Mouse (Mus musculus) urinary bladder, postnatal 0 days (tissue): ENCODE measurements around the gene Gabpa. TPM values are rescaled to one million over a fixed set of nuclear protein-coding genes. Genes with fewer than 3 reads are reported as not detected.

Experiments
- polyA plus RNA-seq: library from polyadenylated mRNA; unstranded; fragments of >200 nt; fragmentation: Nextera tagmentation; extraction: Ambion mirVana; gene quantifications from 2 replicates; pipeline ENCODE4 v1.2.1, GENCODE M21; 2015

Gabpa gene
- 12.5 and 12.8 TPM in 2 replicates for polyA plus RNA-seq

DNA sequence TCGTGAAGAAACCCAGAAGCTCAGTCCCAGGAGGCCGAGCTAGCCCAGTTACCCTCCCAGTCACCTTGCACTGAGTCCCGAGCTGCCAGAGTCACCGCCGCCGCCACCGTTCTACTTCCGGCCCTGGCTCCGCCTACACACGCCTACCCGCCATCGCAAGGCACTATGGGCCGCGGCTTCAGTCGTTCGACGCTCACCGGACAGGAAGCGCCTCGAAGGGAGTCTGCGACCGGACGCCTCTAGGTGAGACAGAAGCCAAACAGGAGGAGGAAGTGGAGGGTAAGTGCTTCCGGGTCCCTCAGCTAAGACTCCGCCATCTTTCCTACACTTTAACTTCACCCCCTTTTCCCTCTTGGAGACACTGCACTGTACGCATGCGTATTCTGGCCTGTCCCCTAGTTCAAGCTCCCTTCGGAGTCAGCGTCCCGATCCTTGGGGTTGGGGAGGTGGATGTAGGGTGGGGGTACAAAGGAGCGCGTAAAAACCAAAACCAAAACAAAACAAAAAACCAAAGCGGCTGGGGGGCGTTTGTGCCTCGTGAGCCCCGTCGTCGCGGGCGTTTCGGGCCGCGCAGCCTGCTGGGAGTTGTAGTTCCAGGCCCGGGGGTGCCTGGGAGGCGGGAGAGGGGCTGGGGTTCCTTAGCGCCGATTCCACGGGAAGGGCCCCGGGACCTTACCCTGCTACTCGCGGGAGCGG is at the start of gene Gabpa:
Gene Gabpa (plus strand): TSS at position 181 of the 696 bp plus-strand sequence.

DNA sequence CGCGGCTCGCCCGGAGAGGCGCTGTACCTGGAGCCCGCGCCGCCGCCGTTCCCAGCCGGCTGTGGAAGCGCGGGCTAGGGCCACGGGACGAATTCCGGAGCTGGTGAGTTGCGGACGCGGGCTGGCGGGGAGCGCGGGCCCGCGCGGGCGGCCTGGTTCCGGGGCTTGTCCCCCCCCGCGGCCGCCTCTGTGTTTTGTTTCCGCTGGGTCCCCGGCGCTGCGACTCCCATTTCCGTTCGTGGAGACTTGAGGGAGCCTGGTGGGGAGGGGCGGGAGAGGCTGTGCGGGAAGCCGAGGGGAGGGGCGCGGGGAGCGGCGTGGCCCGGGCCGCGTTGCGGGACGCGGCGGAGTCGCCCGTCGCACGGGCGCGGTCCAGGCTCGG is 707 bp downstream of the Gabpa start, which contains the start of gene Atp5j:
Gene Atp5j (minus strand): TSS at position 185 of the 382 bp plus-strand sequence.

Other genes starting within 250 kb of the Gabpa start
- 27.2 and 28.5 TPM in 2 replicates for gene Mrpl39, start 99.2 kb upstream of the Gabpa start, polyA plus RNA-seq
- gene Jam2, start 60.8 kb upstream of the Gabpa start, polyA plus RNA-seq, result 5.4 and 7.2 TPM in 2 replicates
- gene Atp5j, start 700 bp downstream of the Gabpa start, polyA plus RNA-seq, result 834 and 870 TPM in 2 replicates